Mouse (Mus musculus) heart, adult 8-10 months (tissue): ENCODE measurements around the gene Sec16a. TPM values are rescaled to one million over a fixed set of nuclear protein-coding genes. Genes with fewer than 3 reads are reported as not detected.

Experiments used
- DNase-seq: peaks from one replicate; pipeline ENCODE4 v3.0.0; 2022; ENCODE audit warnings: low spot score
- total RNA-seq, 4 experiments: library from RNA; stranded (reverse); gene quantifications; 2 replicates each; pipeline ENCODE4 v1.2.4; 2022

Gene Sec16a
- total RNA-seq, 4 experiments from 2014 or later: 40.7 to 45.7 (median 41.7) TPM

- DNase-seq: peak; percentile 91
Observed at GRCm38 (mm10) chr2:26474789-26475504, 29.9 kb upstream of the Sec16a start.

- no peak for DNase-seq
Observed at GRCm38 (mm10) chr2:26472312-26473090, 27.5 kb upstream of the Sec16a start.

GRCm38 (mm10) chr2:26471652-26472285 is 26.8 kb upstream of the Sec16a start:
- DNase-seq: no peak

- DNase-seq: no peak
Observed at GRCm38 (mm10) chr2:26470967-26471366, 26.0 kb upstream of the Sec16a start.

GRCm38 (mm10) chr2:26468376-26468775 is 23.4 kb upstream of the Sec16a start:
- DNase-seq: no peak

- no peak for DNase-seq
Observed at GRCm38 (mm10) chr2:26463412-26463811, 18.4 kb upstream of the Sec16a start.

GRCm38 (mm10) chr2:26462980-26463379 is 18.0 kb upstream of the Sec16a start:
- no peak for DNase-seq

GRCm38 (mm10) chr2:26461667-26462066 is 16.7 kb upstream of the Sec16a start:
- no peak for DNase-seq

- DNase-seq: no peak
Observed at GRCm38 (mm10) chr2:26460837-26461236, 15.8 kb upstream of the Sec16a start.

- DNase-seq: no peak
Observed at GRCm38 (mm10) chr2:26460097-26460646, 15.2 kb upstream of the Sec16a start.

- DNase-seq: no peak
Observed at GRCm38 (mm10) chr2:26459478-26459877, 14.5 kb upstream of the Sec16a start.

GRCm38 (mm10) chr2:26458402-26459124 is 13.5 kb upstream of the Sec16a start:
- DNase-seq: peak; percentile 29

GRCm38 (mm10) chr2:26449121-26450060 is 4.4 kb upstream of the Sec16a start:
- peak; percentile 80 for DNase-seq

- DNase-seq: no peak
Observed at GRCm38 (mm10) chr2:26447451-26447850, 2.4 kb upstream of the Sec16a start.

- DNase-seq: no peak
Observed at GRCm38 (mm10) chr2:26446671-26447070, 1.7 kb upstream of the Sec16a start.

- DNase-seq: no peak
Observed at GRCm38 (mm10) chr2:26445666-26446445, 840 bp upstream of the Sec16a start.

GRCm38 (mm10) chr2:26444368-26444767 is 648 bp downstream of the Sec16a start:
- no peak for DNase-seq

- no peak for DNase-seq
Observed at GRCm38 (mm10) chr2:26443876-26444275, 1.1 kb downstream of the Sec16a start.

GRCm38 (mm10) chr2:26442843-26443242 is 2.2 kb downstream of the Sec16a start:
- DNase-seq: no peak

- peak; percentile 31 for DNase-seq
Observed at GRCm38 (mm10) chr2:26441688-26442087, 3.3 kb downstream of the Sec16a start.
